Mouse (Mus musculus) layer of hippocampus, postnatal 25 days (tissue): Measurements from ENCODE around the gene AC109138.7. TPM values are rescaled to one million over a fixed set of nuclear protein-coding genes. Genes with fewer than 3 reads are reported as not detected.

Experiments used
- DNase-seq, 2 experiments: peaks; one replicate each; pipeline ENCODE4 v3.0.0; 2022; ENCODE audit warnings: mixed read lengths in 2 of 2, low spot score in 1 of 2; ENCODE audit errors: extremely low spot score in 1 of 2
- total RNA-seq, 2 experiments: library from RNA; stranded (reverse); gene quantifications; 2 replicates each; pipeline ENCODE4 v1.2.3; 2021

The AC109138.7 gene
- total RNA-seq, 2 experiments from 2014 or later = not detected

- DNase-seq = no peak
These were observed 21.7 kb upstream of the AC109138.7 start for GRCm38 (mm10) chr19:4192251-4192985.

- DNase-seq = no peak
These were observed 21.0 kb upstream of the AC109138.7 start for GRCm38 (mm10) chr19:4193129-4193528.

GRCm38 (mm10) chr19:4194021-4194724, 20.0 kb upstream of the AC109138.7 start:
- DNase-seq = no peak

DNA sequence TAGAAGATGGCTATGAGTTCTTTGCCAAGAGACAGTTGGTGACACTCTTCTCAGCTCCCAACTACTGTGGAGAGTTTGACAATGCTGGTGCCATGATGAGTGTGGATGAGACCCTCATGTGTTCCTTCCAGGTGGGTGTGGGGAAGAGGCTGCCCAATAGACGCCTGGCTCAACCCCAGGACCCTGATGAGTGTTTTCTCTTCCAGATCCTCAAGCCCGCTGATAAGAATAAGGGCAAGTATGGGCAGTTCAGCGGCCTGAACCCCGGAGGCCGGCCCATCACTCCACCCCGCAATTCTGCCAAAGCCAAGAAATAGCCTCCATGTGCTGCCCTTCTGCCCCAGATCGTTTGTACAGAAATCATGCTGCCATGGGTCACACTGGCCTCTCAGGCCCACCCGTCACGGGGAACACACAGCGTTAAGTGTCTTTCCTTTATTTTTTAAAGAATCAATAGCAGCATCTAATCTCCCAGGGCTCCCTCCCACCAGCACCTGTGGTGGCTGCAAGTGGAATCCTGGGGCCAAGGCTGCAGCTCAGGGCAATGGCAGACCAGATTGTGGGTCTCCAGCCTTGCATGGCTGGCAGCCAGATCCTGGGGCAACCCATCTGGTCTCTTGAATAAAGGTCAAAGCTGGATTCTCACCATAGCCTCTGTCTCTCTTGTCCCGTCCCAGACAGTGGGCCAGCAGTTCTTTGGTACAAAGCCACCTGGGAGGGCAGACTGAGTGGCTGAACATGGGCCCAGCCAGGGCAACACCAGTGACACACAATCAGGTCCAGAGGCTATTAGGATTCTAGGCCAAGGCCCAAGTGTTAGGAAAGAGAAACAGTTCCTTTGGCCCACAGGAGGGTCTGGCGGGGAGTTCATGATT, 19.1 kb upstream of the AC109138.7 start:
- DNase-seq = no peak

GRCm38 (mm10) chr19:4196048-4196447, 18.1 kb upstream of the AC109138.7 start:
- DNase-seq = no peak

DNA sequence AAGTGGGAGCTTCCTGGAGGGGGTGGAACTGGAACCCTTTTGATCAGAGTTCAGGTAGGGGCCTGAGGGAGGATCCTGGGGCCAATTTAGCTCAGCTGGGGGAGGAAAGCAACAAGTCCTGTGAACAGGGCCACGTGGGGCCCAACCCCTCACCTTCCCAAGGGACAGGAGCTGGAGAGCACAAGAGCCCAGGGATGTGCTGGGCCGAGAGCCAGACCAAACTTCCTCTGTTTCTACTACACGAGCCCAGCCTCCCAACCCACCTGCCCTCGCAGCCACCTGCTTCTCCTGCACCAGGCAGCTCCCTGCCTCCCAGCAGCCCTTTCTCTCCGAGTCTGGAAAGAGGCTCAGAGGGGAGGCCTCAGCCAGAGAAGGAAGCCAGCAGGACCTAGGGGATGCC, 17.6 kb upstream of the AC109138.7 start:
- no peak for DNase-seq

- no peak for DNase-seq
These were observed 17.0 kb upstream of the AC109138.7 start for GRCm38 (mm10) chr19:4197180-4197579.

DNA sequence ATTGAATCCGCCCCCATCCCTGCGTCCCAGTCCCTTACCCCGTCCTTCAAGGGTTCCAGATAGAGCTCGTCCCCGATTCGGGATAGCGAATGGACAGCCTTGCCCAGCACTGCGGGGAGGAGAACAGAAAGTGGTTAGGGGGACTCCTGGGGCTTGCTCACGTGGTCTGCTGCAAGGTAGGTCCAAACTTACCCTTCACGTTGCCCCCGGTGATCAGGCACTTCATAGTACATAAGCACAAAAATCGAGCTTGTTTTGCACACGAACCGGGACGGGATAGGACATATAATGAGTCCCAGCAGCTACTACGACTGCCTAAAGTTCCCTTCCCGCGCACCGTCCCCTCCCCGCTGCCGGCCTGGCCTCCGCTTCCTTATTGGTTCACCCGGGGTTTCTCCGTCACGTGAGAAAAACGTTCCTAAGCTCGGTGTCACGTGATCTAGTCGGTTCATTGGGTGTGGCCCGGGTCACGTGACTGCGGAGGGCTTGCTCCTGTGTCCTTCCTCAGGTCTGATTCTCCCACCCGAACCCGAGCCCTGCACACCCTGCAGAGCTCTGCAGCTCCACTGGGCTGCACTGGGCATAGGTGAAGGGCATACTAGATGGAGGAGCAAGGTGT, 12.8 kb upstream of the AC109138.7 start, which contains the start of gene Rad9a:
Gene Rad9a (minus strand): TSS at position 372 of the 619 bp plus-strand sequence.
- peak; percentile 78 to 88 for DNase-seq

DNA sequence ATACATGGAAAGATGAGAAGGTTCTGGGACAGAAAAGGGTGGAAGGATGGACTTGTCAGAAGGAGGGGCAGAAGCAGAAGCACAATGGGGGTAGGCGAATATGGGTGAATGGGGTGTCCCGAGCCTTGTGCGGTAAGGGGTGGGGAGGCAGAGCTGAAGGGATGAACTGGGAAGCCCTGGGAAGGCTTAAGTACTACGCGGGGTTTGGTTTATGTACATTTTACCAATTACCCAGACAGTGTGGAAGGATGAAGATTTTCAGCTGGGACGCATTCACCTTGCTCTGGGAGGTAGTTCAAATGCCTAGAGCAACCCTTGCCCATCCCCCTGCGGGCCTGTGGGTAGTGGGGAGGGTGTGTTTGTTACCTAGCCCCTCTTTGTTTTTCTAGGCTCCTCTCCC, 12.0 kb upstream of the AC109138.7 start:
- DNase-seq = no peak

DNA sequence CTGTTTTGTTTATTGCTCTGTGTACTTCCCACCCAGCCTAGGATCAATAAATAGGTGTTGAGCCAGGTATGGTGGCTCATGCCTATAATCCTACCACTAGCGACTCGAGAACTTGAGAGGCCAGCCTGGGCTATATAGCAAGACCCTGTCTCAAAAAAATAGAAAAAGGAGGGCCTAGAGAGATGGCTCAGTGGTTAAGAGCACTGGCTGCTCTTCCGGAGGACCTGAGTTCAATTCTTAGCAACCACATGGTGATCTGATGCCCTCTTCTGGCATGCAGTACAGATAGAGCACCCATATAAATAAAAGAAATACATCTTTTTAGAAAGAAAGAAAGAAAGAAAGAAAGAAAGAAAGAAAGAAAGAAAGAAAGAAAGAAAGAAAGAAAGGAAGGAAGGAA, 11.0 kb upstream of the AC109138.7 start:
- no peak for DNase-seq

- no peak for DNase-seq
These were observed 10.4 kb upstream of the AC109138.7 start for GRCm38 (mm10) chr19:4203604-4204326.

DNA sequence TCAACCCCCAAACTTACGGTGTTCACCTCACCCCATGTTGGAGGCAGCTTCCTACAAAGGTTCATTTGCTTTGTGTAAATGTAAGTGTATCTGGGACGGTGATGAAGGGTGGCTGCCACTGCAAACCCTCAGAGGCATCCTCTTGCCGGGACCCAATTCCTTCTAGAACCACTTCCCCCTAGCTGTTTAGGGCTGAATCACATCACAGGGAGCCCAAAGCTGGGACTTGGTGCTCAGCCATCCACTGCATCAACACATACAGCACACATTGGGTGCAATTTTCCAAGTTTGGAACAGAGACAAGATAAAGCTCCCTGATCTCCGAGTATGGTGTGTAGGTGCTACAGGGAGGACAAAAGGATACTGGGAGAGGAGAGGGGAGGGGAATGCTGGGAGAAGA, 9.3 kb upstream of the AC109138.7 start:
- no peak for DNase-seq

GRCm38 (mm10) chr19:4206971-4207370, 7.2 kb upstream of the AC109138.7 start:
- DNase-seq = peak; percentile 46 to 53

DNA sequence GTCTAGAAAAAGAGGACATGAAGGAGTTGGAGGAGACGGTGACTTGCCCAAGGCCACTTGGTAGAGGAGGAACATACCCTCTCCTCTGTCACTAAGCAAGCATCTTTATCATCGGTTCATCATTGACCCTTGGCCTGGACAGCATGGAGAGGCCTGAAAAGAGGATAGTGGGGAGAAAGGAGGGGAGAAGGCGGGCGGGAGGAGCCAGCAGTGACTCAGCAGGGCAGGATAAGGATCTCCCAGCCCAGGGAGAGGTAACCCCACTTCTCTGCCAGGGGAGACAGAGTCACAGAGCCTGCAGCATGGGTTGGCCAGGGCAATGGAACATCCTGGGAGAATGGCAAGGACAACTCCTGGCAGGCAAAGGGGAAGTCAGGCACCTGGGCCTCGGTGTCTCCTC, 5.6 kb upstream of the AC109138.7 start:
- DNase-seq = no peak

DNA sequence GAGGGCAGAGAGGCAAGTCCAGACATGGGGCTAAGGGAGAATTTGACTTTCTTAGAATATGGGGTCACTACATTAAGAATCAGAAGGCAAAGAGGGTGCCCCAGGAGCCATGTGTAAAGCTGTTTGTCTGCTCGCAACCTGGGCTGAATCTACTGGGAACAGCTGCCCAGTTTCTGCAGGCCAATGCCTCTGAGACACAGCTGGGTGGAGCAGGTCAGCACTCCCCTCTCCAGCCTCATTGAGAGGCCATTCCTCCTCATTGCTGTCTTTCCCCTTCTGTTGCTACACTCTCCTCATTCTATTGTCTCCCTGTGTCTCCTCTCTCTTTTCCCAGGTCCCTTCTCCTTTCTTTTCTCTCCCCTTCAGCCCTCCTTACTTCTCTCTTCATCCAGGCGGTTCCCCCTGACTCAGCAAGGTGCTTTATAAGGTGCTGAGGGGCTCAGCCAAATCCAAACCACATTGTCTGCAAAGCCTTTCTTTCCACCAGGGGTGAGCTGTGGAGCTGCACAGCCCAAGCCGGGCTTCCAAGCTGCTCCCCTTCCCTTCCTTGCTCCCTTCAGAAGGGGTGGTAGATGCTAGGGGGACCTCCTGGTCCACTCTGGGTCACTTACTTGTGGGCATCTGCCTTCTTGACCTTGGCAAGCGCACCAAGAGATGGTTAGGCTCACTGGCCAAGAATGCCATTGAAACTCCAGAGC, 2.1 kb upstream of the AC109138.7 start:
- no peak for DNase-seq

DNA sequence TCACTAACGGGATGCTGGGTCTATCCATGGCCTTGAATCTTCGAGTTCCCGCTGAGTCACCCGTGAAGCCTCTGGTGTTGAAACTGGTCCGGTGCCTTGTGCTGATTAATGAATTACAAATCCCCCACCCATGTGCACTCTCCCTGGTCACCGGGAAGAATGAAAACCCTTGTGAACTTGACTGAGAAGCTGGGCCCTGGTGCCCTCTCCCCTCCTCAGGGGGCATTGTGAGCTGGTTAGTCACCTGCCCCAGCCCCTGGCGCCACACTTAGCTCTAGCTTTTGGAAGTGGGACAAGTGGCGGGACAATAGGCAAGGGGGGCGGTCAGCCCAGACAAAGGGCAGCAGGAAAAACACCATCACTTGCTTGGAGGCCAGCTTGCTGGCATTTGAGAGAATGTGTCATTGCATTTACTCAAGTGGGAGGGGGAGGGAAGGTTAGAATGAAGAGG, 608 bp upstream of the AC109138.7 start:
- no peak for DNase-seq

DNA sequence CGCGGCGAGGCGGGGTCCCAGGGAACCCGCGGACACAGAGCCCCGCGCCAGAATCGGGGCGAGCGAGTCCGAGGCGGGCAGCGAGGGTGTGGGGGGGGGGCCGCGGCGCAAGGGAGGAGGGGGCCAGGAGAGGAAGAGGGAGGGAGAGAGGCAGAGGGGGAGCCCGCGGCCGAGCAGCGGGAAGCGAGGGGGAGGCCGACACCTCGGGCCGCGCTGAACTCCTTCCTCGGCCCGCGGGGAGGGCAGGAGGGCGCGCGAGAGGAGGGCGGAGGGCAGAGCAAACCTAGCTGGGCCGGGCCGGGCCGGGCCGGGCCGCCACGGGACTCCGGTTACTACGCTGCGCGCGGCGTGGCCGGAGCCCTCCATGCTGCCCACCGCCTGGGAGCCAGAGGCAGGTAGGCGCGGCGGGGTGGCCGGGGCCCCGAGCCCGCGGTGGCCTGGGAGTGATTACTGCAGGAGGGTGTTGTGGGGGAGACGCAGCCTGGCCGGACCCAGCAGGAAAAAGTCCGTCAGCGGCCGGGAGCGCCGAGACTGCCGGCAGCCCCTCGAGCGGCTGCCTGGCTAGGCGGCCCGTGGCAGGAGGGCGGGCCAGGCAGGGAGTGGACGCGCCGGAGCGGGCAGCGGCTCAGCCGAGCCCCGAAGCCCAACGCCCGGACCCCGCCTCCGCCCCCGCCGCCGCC, 754 bp downstream of the AC109138.7 start:
- no peak for DNase-seq

- DNase-seq = no peak
These were observed 1.3 kb downstream of the AC109138.7 start for GRCm38 (mm10) chr19:4215451-4215840.
